Mouse (Mus musculus): Measurements from ENCODE around the gene Mrto4. TPM values are rescaled to one million over a fixed set of nuclear protein-coding genes. Genes with fewer than 3 reads are reported as not detected.
"Not testable (repeated sequence)": the region's sequence is repeated elsewhere in the genome, so short reads cannot be mapped to it uniquely, and the experiment has no call there.

Mrto4 gene
- total RNA-seq (2021): 55.0 and 64.9 TPM in 2 replicates
- long read RNA-seq, experiment 1, transcript Mrto4-202 (8 exons, 1,221 nt): major isoform, 61 of 75 reads
- long read RNA-seq, experiment 1, partial matches to known transcripts: 2 of 75 reads
- long read RNA-seq, experiment 1, other reads (novel, unspliced or antisense): 12 of 75 reads
- long read RNA-seq, experiment 2, transcript Mrto4-202 (8 exons, 1,221 nt): major isoform, 51 of 53 reads
- long read RNA-seq, experiment 2, partial matches to known transcripts: 1 of 53 reads
- long read RNA-seq, experiment 2, other reads (novel, unspliced or antisense): 1 of 53 reads

- DNase-seq: peak; percentile 93
These were observed at the start of gene Mrto4, which contains the start of the genes Emc1 and Ubr4 for GRCm38 (mm10) chr4:139351931-139352711. TSS of gene Mrto4 (minus strand) at chr4:139352576. TSS of gene Emc1 (plus strand) at chr4:139352587. TSS of gene Ubr4 (plus strand) at chr4:139352609.

DNA sequence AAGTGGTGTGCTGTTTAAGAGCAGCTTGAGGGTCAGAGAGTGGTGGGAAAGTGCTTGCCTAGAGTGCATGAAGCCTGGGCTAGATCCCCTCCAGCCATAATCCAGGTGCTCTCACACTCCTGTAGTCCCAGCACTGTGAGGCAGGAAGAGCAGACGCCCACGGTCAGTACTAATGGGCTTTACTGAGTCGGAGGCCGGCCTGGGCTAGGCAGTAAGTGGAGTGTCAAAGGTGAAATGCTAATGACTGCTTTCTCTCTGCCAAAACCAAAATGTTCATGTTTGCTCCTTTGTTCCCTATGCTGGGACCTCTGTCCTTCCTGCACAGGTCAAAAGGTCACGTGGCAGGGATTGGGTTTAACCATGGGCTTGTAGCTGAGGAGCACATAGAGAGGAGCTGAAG lies 48.1 kb upstream of the Mrto4 start:
- DNase-seq: no peak

GRCm38 (mm10) chr4:139395431-139395830 lies 43.1 kb upstream of the Mrto4 start:
- no peak for DNase-seq

- DNase-seq: no peak
These were observed 37.2 kb upstream of the Mrto4 start for GRCm38 (mm10) chr4:139389557-139389956.

DNA sequence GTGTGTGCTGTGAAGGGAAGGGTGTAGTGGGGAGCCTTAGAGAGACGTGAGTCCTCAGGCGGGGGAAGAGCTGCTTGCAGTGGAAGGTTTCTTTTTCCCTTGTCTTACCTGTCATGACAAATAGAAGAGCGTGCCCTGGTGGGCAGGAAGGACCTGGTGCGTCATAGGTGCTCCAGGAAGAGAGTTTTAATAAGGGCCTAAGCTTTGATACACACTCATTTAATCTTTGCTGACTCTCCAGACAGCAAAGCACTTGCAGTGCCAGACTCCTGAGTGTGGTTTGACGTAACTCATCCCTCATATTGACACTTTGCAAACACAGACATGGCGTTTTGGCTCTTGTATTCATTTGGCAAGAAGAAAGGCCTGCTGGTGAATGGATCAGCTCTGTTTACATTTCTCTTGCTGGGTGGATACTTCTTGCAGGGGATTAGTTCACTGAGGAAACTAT lies 34.5 kb upstream of the Mrto4 start:
- peak; percentile 26 for DNase-seq

- DNase-seq: not testable (repeated sequence)
These were observed 33.5 kb upstream of the Mrto4 start for GRCm38 (mm10) chr4:139385841-139386240.

DNA sequence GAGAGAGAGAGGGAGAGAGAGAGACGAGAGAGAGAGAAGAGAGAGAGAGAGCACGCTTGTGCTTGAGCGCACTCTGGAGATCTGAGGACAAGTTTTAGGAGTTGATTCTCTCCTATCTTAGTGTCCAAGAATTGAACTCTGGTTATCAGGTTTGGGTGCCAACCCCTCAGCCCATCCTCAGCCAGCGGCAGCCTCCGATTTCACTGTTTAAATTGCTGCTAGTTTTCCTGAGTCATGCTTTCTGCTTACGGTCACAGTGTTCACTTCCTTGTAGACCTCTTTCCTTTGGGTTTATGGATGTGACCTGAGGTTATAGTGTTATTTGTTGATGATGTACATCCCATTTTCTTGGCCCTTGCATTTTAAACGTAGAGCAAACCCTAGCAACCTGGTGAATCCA lies 29.9 kb upstream of the Mrto4 start:
- no peak for DNase-seq

DNA sequence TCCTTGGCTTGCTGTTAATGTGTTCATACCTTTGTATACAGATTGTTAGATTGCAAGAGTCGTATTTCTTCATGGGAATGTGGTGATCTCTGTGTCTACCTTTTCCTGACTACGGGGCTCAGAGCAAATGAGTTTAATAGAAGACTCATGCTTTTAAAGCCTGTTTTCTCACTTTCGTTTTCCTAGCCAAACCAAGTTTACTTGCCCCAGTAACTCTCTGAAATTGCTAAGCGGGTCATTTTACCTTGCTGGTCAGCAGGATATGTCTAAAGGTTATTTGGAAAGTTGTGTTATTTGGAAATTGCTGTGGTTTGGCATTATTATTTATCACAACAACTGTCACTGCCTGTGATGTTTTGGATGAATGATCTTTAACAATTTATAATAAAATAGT lies 29.1 kb upstream of the Mrto4 start:
- DNase-seq: no peak

DNA sequence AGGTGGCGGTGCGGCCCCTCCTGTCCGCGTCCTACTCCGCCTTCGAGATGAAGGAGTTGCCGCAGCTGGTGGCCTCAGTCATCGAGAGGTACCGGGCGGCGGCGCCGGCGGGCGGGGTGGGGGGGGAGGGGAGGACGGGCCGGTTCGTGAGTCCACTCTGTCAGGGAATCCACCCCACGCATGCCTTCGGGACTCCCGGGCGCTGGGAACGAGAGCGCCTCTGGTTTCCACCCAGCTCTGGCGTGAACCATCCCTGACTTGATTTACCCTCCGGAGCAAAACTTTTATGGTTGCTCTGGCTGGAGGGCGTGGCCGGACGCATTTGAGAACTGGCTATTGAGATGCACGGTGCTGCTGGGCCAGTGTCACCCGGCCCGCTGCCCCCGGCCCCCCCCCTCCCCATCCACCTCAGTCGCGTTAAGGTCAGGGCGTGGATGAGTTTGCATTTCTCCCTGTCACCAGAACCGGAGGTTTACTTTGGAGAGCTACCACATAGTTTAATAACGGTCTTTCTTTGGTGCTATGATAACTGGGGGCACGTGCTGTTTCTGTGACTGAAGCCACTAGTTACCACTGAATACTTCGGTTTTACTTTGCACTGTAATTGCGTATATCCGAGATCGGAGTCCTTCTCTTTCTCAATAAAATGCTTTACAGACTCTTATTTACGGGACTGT lies 28.5 kb upstream of the Mrto4 start:
- no peak for DNase-seq

DNA sequence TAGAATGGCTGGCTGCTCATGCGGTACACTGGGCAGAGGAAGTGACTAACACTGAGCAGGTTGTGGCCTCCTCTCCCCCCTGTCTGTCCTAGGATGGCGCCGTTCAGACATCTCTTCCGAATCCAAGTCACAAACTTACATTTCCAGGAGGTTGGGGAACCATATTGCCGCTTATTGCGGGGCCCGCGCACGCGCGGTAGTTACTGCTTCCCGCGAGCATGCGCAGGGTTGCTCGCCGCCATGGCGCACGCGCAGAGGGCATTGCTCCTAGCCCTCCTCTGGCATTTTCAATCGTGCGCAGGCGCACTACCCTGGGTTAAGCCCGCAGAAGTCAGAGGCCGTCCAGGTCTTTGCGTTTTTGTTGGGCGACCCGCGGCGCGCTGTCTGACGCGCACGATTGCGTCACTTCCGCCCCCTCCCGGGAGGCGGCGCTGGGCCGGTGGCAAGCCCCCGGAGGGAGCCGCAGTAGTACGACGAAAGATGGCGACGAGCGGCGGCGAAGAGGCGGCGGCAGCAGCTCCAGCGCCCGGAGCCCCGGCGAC lies 27.9 kb upstream of the Mrto4 start:
- DNase-seq: peak; percentile 100

DNA sequence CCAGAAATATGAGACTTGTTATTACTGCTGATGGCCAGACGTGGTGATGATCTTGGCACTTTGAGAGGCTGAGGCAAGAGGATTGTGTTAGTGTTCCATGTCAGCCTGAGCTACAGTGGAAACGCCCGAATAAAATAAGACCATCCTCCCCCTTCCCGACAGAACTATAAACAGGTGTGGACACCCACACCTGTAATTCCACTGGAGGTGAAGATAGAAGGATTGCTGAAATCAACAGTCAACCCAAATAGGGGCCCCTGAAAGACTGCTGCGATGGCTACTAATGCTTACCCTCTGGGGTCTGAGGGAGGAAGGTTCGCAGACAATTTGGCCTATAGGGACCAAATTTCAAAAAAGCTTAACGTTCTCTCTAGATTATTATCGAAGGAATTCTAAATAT lies 27.3 kb upstream of the Mrto4 start:
- no peak for DNase-seq

- no peak for DNase-seq
These were observed 21.2 kb upstream of the Mrto4 start for GRCm38 (mm10) chr4:139373531-139373930.

DNA sequence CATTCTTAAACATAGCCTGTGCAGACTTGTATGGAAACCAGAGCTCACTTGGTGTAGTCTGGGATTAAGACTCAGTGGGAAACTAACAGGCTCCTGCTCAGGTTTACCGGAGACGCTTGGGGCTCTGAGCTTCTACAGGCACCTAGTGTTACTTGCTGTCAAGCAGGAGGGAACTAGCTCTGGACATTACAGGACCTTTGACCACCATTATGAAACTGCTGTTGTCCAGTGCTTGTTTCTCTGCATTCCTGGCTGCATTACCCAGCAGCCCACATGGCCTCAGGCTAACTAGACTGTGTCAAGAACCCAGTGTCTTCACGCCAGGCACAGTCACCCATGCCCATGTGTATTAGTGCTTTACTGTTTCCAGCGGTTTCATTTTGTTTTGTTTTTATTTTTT lies 20.8 kb upstream of the Mrto4 start:
- no peak for DNase-seq

DNA sequence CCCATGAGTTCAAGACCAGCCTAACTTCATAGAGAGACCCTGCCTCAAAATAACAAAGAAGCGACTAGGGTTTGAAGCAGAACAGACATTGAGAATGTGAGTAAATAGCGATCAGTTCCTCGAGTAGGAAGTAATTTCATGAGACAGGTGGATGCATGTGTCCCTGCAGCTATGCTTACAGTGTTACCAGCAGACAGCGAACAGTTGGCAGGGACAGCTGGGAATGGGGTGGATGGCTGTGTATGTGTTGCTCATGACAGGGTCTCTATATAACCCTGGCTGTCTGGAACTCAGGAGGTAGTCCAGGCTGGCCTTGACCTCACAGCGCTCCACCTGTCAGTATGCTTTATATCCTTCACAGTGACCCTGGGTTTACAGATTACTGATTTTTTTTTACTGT lies 15.7 kb upstream of the Mrto4 start:
- DNase-seq: no peak

- peak; percentile 61 for DNase-seq
These were observed 15.0 kb upstream of the Mrto4 start for GRCm38 (mm10) chr4:139367336-139367735.

GRCm38 (mm10) chr4:139360761-139361548 lies 8.6 kb upstream of the Mrto4 start:
- DNase-seq: no peak

DNA sequence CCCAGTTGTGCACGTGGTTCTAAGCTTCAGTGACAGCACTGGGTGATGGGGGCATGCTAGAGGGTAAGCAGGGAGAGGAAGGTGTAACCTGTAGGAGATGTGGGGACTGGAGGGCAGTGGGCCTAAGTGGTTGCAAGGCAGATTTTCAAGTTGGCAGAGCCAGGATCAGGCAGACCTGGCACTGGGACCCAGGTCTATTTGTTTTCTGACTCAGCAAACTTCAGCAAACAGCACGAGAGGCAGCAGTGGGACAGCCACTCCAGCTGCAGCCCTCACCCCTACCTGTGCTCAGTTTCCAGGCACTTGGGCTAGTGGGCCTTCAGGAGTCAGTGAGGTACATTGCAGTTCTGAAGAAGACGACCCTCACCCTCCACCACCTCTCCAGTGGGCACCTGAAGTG lies 4.8 kb upstream of the Mrto4 start:
- DNase-seq: no peak

GRCm38 (mm10) chr4:139352832-139353231 lies 456 bp upstream of the Mrto4 start:
- no peak for DNase-seq

GRCm38 (mm10) chr4:139345416-139346019 lies 6.9 kb downstream of the Mrto4 start:
- DNase-seq: no peak

GRCm38 (mm10) chr4:139343718-139344117 lies 8.7 kb downstream of the Mrto4 start:
- peak; percentile 58 for DNase-seq

DNA sequence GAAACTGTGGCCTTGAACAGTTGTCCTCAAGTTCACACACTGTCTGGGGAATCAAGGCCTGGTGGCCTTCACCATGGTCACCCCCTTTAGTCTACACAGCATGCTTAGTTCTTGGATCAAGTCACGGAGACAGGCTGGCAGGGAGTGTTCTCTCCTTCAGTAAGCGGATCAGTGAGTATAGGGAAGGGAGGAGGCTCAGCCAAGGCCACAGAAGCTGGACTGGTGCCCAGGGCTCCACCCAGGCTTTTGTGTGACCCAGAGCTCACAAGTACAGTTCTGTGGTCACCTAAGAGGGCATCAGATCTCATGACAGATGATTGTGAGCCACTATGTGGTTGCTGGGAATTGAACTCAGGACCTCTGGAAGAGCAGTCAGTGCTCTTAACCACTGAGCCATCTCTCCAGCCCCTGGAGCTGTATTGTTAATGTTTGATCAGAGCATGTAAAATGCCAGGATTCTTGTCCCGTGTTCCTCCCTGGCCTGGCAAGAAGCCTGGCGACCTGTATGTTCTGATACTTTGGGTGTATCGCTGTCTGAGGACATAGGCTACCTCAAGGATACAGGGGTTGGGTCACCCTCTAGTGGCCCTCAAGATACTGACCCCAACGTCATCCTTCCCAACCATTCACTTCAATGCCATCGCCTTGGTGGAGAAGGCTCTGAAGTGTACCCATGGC lies 10.7 kb downstream of the Mrto4 start:
- DNase-seq: peak; percentile 89

Data from adrenal gland, postnatal 14 days (tissue).